Mouse (Mus musculus) myocyte (in vitro differentiated cells): Measurements from ENCODE around the gene Mob3c.

ENCODE experiments used
- E2F4 ChIP-seq: IDR thresholded peaks from one replicate; pipeline ENCODE4 v1.6.1; 2011; ENCODE audit warnings: mild to moderate bottlenecking, control low read depth, moderate library complexity; ENCODE audit not compliant: insufficient read depth
- POLR2A ChIP-seq: IDR thresholded peaks from one replicate; pipeline ENCODE4 v1.6.1; 2011; ENCODE audit warnings: low read depth, mild to moderate bottlenecking, control low read depth, moderate library complexity; ENCODE audit not compliant: insufficient read length

DNA sequence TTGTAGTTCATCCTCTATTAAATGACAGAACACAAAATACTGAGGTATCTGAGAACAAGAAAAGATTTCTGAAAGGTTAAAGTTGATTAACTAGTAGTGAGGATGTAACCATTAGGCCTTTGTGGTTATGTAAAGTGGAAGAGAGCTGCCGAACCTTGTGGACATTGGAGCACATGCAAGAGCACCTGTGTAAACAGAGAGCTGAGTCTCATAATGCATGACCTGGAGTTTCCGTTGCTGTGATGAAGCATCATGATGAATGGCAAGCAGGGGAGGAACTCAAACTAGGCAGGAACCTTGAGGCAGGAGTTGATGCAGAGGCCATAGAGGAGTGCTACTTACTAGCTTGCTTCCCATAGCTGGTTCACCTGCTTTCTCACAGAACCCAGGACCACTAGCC, 22.7 kb downstream of the Mob3c start:
- TF ChIP-seq POLR2A (no peak), E2F4 (no peak)
